Comparison of ENCODE assay signal across 8 mouse cellular contexts in the genomic region with DNA sequence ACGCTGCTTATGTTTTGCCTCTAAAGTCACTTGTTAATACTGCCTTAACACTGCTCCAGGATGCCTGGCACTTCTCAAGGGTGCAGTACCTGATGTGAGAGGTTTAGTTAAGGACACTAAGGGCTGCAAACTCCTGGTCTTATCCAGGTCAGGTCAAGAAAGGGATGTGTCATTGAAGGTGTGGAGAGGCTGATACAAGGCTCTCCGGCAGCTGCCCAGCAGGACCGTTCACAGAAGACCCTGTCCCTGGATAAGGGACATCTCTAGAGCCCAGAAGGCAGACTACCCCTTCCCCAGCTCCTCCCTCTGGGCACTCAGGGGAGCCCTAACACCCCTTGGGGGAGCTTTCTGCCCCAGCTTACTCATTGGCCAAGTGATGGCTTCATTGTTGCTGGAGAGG. TPM values are rescaled to one million over a fixed set of nuclear protein-coding genes. Genes with fewer than 3 reads are reported as not detected.
DNase-seq lines count a peak whose midpoint lies in the region; ATAC-seq and TF ChIP-seq lines count a peak whose summit lies in the region.

No protein-coding gene starts in this region.

- peak overlapping the region; percentile 87 for H3K27ac ChIP-seq in heart, embryonic 10.5 days
- peak overlapping the region; percentile 94 for H3K27ac ChIP-seq in embryonic facial prominence, embryonic 13.5 days
- no peak overlapping the region for H3K27ac ChIP-seq in hindbrain, postnatal 0 days
- no peak overlapping the region for H3K27ac ChIP-seq in midbrain, embryonic 15.5 days

- no peak for ATAC-seq in embryonic facial prominence, embryonic 13.5 days (ENCODE audit: insufficient number of reproducible peaks, insufficient read depth, low FRiP score, low TSS enrichment, low read depth)
- ATAC-seq in hindbrain, postnatal 0 days: no peak; the same call in 1 of the 2 replicates
- ATAC-seq in midbrain, embryonic 15.5 days (replicated peaks): 0 out of 2 replicates have a peak, but pooled peaks have one; percentile 11
- ATAC-seq in megakaryocyte, adult 5-6 weeks (ENCODE audit: poor library complexity, severe bottlenecking): no peak

- H3K4me3 ChIP-seq in heart, embryonic 10.5 days: peak overlapping the region; percentile 74
- peak overlapping the region; percentile 68 for H3K4me3 ChIP-seq in embryonic facial prominence, embryonic 13.5 days
- no peak overlapping the region for H3K4me3 ChIP-seq in hindbrain, postnatal 0 days (ENCODE audit: low read length)
- 0 out of 2 replicates have a peak overlapping the region, but pooled peaks have one; percentile 49 for H3K4me3 ChIP-seq in midbrain, embryonic 15.5 days

- H3K27me3 ChIP-seq in heart, embryonic 10.5 days (ENCODE audit: insufficient read depth, poor library complexity, severe bottlenecking): peaks cover 7% of the 10 kb centered on the region; the same call in 1 of the 2 replicates
- H3K27me3 ChIP-seq in embryonic facial prominence, embryonic 13.5 days: no peaks in the 10 kb centered on the region
- no peaks in the 10 kb centered on the region for H3K27me3 ChIP-seq in hindbrain, postnatal 0 days (ENCODE audit: insufficient read depth, low read length)
- peaks cover 6% of the 10 kb centered on the region; the same call in 1 of the 2 replicates for H3K27me3 ChIP-seq in midbrain, embryonic 15.5 days (replicated peaks)

- no peak for TF ChIP-seq CTCF in hindbrain, postnatal 0 days (IDR thresholded peaks at IDR 0.05; ENCODE audit: low read depth)

- peaks cover 7% of the 10 kb centered on the region; the same call in 1 of the 2 replicates for H3K36me3 ChIP-seq in heart, embryonic 10.5 days
- H3K36me3 ChIP-seq in embryonic facial prominence, embryonic 13.5 days: peaks cover 15% of the 10 kb centered on the region; the same call in 1 of the 2 replicates
- H3K36me3 ChIP-seq in hindbrain, postnatal 0 days (ENCODE audit: insufficient read depth, low read length): no peaks in the 10 kb centered on the region
- H3K36me3 ChIP-seq in midbrain, embryonic 15.5 days (replicated peaks): no peaks in the 10 kb centered on the region

- no peak for DNase-seq in heart, embryonic 10.5 days (ENCODE audit: low spot score)
- no peak for DNase-seq in heart, postnatal 14 days
- DNase-seq in hindbrain, postnatal 0 days (ENCODE audit: low spot score): no peak
- DNase-seq in testis, postnatal 10 days (ENCODE audit: low spot score): no peak
- no peak for DNase-seq in layer of hippocampus, adult 11-12 months (ENCODE audit: low spot score)

- H3K9ac ChIP-seq in embryonic facial prominence, embryonic 13.5 days: peak overlapping the region; percentile 84
- H3K9ac ChIP-seq in hindbrain, postnatal 0 days (replicated peaks; ENCODE audit: low read length): no peak overlapping the region
- peak overlapping the region; percentile 42; the same call in 1 of the 2 replicates for H3K9ac ChIP-seq in midbrain, embryonic 15.5 days

- intact Hi-C loops in heart, postnatal 14 days (cut with DNase I): no loop called here

- peaks cover 41% of the 10 kb centered on the region for H3K4me1 ChIP-seq in heart, embryonic 10.5 days
- peaks cover 49% of the 10 kb centered on the region for H3K4me1 ChIP-seq in embryonic facial prominence, embryonic 13.5 days
- H3K4me1 ChIP-seq in hindbrain, postnatal 0 days (ENCODE audit: insufficient read depth, low read length): 0 out of 2 replicates have a peak, but pooled peaks cover 3% of the 10 kb centered on the region
- H3K4me1 ChIP-seq in midbrain, embryonic 15.5 days: peaks cover 25% of the 10 kb centered on the region

- no peaks in the 10 kb centered on the region for H3K9me3 ChIP-seq in heart, embryonic 10.5 days
- H3K9me3 ChIP-seq in embryonic facial prominence, embryonic 13.5 days: no peaks in the 10 kb centered on the region
- H3K9me3 ChIP-seq in hindbrain, postnatal 0 days (ENCODE audit: low read length): no peaks in the 10 kb centered on the region
- no peaks in the 10 kb centered on the region for H3K9me3 ChIP-seq in midbrain, embryonic 15.5 days

- H3K4me2 ChIP-seq in embryonic facial prominence, embryonic 13.5 days: peak overlapping the region; percentile 70
- peak overlapping the region; percentile 80 for H3K4me2 ChIP-seq in hindbrain, postnatal 0 days (ENCODE audit: low read depth, low read length)
- peak overlapping the region; percentile 89 for H3K4me2 ChIP-seq in midbrain, embryonic 15.5 days

- 39% methylated on average over 3 of the region's 3 CpGs for WGBS in heart, embryonic 10.5 days
- WGBS in embryonic facial prominence, embryonic 13.5 days: 71% methylated on average over 3 of the region's 3 CpGs
- 75% methylated on average over 3 of the region's 3 CpGs for WGBS in hindbrain, postnatal 0 days
- 66% methylated on average over 3 of the region's 3 CpGs for WGBS in midbrain, embryonic 15.5 days

RNA-seq across cellular contexts. Expression of gene Evc2, which starts 0.6 kb away (rescaled TPM):
- polyA plus RNA-seq in heart, embryonic 10.5 days (2016; fragmentation: Nextera tagmentation; extraction: Ambion mirVana): 14.4 and 14.9 TPM in 2 replicates
- total RNA-seq in heart, postnatal 14 days (2021): 1 to 10 TPM; 3.6 to 3.8 TPM
- 27.2 and 27.4 TPM in 2 replicates for polyA plus RNA-seq in embryonic facial prominence, embryonic 13.5 days (2015; fragmentation: Nextera tagmentation; extraction: Ambion mirVana)
- 4.0 and 6.1 TPM in 2 replicates for total RNA-seq in hindbrain, postnatal 0 days (2014; rRNA removed)
- polyA plus RNA-seq in hindbrain, postnatal 0 days (2015; fragmentation: Nextera tagmentation; extraction: Ambion mirVana): 4.7 and 5.5 TPM in 2 replicates
- polyA plus RNA-seq in midbrain, embryonic 15.5 days (2015; fragmentation: Nextera tagmentation; extraction: Ambion mirVana): 5.5 and 7.2 TPM in 2 replicates
- not detected in 2 replicates for total RNA-seq in megakaryocyte, adult 5-6 weeks (2015)
- not detected in 2 replicates for total RNA-seq in megakaryocyte, adult 5-6 weeks (2017)

RNA-seq across cellular contexts. Expression of gene Evc, which starts 1.0 kb away (rescaled TPM):
- 6.4 and 9.7 TPM in 2 replicates for polyA plus RNA-seq in heart, embryonic 10.5 days (2016; fragmentation: Nextera tagmentation; extraction: Ambion mirVana)
- total RNA-seq in heart, postnatal 14 days (2021): 1 to 10 TPM; 5.5 to 5.8 TPM
- polyA plus RNA-seq in embryonic facial prominence, embryonic 13.5 days (2015; fragmentation: Nextera tagmentation; extraction: Ambion mirVana): 33.5 and 35.5 TPM in 2 replicates
- 12.1 and 17.1 TPM in 2 replicates for total RNA-seq in hindbrain, postnatal 0 days (2014; rRNA removed)
- polyA plus RNA-seq in hindbrain, postnatal 0 days (2015; fragmentation: Nextera tagmentation; extraction: Ambion mirVana): 4.2 and 4.7 TPM in 2 replicates
- polyA plus RNA-seq in midbrain, embryonic 15.5 days (2015; fragmentation: Nextera tagmentation; extraction: Ambion mirVana): 3.7 and 4.4 TPM in 2 replicates
- total RNA-seq in megakaryocyte, adult 5-6 weeks (2015): not detected in 2 replicates
- total RNA-seq in megakaryocyte, adult 5-6 weeks (2017): 0.53 TPM in 1 of 2 replicates, not detected in the other

Comparison
In these comparisons a context has a peak if more than half of its experiments do, and no peak if none do; other contexts are left out.
1. H3K27ac ChIP-seq: peak in heart, embryonic 10.5 days (single experiment) and embryonic facial prominence, embryonic 13.5 days (single experiment); none in hindbrain, postnatal 0 days (single experiment) and midbrain, embryonic 15.5 days (single experiment).
2. Peak in every context shown above with its lines, with median percentiles within 50 percentile points of each other: H3K4me2 ChIP-seq.